Mouse (Mus musculus) CD4-positive, CD25-positive, alpha-beta regulatory T cell, adult 4 months (primary cell): ENCODE measurements at regions not wholly inside any gene's neighbourhood (a gene's known extent, or its start where the extent isn't known, plus 50 kb on each side); places are given as distances from the start of the nearest gene placed in this dataset.
"Not testable (repeated sequence)": the region's sequence is repeated elsewhere in the genome, so short reads cannot be mapped to it uniquely, and the experiment has no call there.

Source experiments
- ATAC-seq: one replicate; pipeline ENCODE4 v1.8.0; 2017

DNA sequence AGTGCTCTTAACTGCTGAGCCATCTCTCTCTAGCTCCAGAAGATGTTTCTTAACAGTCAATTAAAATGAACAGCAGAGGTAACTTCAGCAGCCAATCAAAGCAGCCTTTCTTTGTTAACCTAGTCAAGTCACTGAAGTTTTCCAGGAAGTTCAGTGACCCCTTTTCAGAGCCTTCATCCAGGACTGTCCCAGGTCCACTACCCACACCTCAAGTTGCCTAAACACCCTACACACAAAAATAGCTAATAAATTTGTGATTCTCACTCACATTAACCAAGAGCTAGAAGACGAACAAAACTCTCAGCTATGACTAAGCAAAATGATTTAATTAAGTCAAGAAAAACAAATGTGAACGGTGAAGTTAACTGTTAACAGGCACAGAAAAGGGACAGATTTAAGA, 214.0 kb upstream of the Smim15 start:
- no peak for ATAC-seq

DNA sequence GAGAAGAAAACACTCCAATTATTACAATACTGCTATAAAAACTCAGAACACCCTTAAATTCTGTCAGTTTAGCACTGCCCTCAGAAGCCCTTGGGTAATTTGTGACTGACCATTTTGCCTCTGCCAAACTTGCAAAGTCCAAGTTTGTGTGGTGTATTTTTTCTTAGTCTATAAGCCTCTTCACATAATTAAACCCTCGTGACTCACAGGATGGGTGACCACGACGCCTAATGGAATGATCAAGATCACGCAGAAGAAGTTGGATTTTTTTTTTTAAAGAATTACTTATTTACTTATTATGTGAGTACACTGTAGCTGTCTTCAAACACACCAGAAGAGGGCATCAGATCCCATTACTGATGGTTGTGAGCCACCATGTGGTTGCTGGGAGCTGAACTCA, 214.4 kb upstream of the Smim15 start:
- no peak for ATAC-seq

- peak; percentile 90 for ATAC-seq
Measured at GRCm38 (mm10) chr13:107825636-107826035, 218.6 kb upstream of the Smim15 start.

DNA sequence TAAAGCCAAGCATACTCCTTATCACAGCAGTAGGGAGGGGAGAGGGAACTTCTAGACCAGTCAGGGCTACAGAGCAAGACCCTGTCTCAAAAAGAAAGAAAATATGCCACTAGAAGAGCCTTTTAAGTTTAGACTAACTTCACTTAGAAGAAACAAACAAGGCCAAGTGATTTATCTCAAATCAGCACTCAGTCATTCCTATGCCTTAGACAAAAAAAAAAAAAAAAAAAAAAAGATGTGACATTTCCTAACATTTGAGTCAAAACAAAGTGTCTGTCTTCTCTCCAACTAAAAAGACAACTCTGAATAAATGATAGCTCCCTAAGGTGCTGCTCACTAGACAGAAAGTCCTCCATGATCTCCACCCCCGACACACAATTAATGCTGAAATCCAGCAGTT, 220.9 kb upstream of the Smim15 start:
- no peak for ATAC-seq

DNA sequence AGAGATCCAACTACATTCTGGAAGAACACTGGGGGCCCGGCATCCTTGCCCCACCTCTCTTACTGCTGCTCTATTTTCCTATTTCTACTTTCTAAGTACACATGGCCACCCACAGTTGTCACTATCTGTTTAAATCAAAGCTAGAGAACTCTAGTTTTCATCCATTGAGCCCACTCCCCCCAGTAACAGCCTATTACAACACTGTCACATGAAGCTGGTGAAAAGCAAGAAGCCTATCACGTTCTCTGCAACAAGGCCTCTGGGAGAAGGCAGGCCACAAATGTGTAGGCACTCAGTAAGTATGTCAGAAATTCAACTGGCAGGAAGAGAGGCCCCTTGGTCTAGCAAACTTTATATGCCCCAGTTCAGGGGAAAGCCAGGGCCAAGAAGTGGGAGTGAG, 222.0 kb upstream of the Smim15 start:
- ATAC-seq, result no peak

- ATAC-seq, result no peak
Measured at GRCm38 (mm10) chr13:107813562-107814161, 230.6 kb upstream of the Smim15 start.

DNA sequence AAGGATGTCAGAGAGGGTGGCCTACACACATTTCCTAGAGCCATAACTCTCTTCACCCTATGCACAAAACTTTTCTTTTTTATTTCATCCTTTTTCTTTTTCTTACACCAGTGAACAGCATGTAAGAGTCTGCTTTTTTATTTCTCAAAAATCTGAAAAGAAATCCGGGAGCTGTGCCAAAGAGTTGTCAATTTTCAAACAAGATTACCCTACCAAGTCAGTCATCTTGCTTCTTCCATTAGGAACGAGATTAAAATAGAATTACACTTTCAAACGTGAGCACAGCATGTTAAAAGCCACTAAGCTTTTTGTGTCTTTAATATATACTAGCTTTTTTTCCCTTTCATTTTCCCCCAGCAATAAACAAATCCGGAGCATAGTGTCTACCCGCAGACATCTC, 232.2 kb upstream of the Smim15 start:
- no peak for ATAC-seq

DNA sequence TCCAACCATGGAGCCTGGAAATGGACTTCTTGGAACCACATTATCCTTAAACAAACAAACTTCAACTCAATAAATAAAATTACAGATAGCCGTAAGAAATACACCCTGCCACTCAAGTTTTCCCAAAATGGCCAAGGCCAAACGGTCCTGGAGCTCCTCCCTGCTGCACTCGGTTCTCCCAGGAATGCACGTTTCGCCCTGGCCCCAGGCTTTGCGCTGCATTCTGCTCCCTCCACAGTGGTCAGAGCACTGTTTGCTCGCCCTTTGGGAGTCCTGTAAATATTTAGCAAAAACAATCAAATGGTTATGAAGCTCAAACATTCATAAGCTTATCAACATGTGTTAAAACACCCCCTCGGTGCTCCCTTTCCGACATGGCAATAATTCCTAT, 233.4 kb upstream of the Smim15 start:
- ATAC-seq, result no peak

- ATAC-seq, result no peak
Measured at GRCm38 (mm10) chr13:107810060-107810801, 234.0 kb upstream of the Smim15 start.

GRCm38 (mm10) chr13:107808961-107809360, 235.3 kb upstream of the Smim15 start:
- ATAC-seq, result no peak

DNA sequence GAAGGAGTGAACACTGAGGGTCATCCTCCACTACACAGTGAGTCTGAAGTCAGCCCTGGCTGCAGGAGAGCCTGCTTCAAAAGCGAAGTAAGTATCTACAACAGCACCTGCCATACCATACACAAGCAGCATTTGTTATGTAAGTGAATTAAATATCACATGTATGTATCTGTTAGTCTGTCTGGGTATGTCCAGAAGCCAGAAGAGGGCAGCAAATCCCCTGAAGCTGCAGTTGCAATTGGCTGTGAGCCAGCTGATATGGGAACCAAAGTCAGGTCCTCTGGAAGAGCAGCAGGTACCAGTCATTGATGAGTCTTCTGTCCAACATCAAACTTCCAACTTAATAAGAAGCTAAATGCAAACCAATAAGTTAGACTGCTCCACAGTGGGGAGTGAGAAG, 239.8 kb upstream of the Smim15 start:
- no peak for ATAC-seq

DNA sequence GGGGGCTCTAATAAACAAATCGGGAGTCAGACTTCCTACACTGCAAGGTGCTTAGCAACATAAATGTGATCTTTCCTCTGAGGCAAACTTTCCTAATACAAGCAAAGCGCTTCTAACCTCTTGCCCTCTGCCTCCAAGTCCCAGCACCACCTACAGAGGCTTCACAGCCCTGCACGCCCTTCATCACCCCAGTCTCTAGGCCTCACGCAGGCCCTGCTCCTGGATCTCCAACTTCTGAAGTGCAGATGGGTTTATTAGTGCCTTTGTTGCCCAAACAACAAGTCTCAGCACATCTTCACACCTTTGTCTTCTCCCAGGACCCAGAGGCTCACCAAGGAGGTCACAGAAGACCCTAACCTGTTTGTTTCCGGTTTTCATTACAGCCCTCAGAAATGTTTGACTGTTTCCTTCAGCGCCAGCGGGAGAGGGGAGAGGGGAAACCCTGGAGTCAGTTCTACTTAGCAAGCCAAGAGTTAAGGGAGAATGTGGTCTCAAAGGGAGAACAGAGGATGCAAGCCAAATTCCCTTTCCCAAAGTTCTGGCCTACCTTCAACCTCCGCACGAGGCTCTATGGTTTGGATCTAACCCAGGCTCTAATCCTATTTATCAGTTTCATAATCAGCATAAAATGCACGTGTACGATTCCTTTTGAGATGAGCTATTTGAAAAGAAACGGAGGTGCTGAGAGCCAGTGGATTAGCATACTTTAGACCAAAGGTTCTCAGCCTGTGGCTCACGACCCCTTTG, 244.9 kb upstream of the Smim15 start:
- ATAC-seq, result no peak

DNA sequence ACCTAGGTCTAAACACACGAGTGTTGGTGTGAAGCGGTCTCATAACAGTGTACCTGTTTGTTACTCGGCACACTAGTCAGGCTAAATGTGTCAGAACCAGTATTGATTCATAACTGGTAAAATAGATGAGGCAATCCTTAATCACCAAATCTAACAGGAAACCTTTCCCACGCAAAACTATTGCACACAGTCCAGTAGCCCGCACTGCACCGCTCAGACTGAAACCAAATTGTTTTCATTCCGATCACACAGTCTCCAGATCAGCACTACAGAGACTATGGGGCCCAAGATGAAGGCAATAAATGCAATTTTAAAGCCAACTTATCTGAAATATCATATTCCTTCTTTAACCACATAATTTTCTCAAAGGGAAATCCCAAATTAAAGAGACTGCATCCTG, 246.1 kb upstream of the Smim15 start:
- ATAC-seq, result peak; percentile 77

GRCm38 (mm10) chr13:107795516-107795915, 248.7 kb upstream of the Smim15 start:
- no peak for ATAC-seq

GRCm38 (mm10) chr13:107791770-107792169, 252.5 kb upstream of the Smim15 start:
- no peak for ATAC-seq

DNA sequence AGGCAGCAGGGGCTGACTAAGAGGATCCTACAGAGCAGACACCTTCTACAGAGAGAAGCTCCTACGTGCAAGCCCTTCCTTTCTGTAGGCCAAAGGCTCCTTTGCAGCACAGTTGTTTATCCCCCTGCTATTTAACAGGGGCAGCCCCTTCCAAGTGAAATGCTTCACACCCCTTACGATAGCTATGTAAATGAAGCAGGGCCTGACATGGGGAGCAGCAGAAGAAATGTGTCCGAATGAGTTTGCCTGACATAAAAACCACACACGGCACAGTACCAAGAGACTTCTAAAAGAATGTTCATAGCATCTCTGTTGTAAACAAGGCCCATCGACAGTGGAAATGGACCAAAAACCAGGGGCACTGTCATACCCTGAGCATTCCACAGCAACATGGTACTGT, 259.3 kb upstream of the Smim15 start:
- peak; percentile 67 for ATAC-seq

DNA sequence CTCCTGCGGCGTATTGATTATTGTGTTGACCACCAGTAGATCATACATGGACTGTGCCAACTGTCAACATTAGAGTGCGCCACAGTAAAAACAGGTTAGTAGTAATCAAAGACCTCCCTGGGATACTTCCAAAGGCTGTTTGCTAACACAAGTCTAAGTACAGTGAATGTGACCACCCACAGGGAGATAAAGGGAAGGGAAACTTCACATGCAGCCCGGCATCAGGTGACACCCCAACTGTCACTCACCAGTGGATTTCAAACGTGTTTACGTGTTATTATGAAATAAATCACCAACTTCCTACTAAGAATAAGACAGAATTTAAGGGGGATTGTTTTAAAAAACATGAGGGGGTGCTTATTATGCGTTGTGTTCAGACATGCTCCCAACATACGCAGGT, 262.5 kb upstream of the Smim15 start:
- ATAC-seq, result no peak

- no peak for ATAC-seq
Measured at GRCm38 (mm10) chr13:107781221-107781620, 263.0 kb upstream of the Smim15 start.

DNA sequence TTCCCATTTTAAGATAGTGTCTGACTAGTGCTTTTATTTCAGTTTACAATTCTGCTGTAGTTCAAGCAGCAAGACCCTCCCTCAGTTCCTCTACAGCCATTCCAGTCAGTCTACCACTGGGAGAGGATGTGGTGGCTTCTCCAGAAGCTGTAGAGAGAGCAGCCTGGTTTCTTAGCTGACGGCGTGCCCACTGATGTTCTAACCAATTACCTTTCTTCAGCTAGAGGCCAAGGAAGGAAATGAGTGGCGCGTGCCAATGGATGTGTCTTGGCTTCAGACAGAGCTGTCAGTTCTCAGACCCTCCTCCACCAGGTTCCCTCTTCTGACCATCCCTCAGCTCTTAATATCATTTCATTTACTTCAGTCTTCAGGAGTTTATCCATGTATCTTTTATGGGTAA, 264.7 kb upstream of the Smim15 start:
- no peak for ATAC-seq

- not testable (repeated sequence) for ATAC-seq
Measured at GRCm38 (mm10) chr13:107774499-107774898, 269.7 kb upstream of the Smim15 start.

DNA sequence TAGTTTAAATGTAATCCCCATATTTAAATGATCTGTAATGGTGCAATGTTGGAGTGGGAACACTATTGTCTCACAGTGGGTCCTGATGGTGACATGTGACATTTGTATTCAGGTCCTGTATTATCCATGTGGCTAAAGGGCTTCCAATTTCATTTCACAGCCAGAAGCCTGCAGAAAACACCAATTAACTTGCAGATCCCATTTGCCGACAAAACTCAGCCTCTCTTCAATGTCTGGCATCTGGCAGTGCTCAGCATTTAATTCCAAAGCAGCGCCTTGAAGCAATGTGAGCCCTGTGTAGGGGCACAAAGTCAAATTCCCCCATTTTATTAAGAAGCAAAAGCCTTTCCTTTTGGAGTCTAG, 277.0 kb upstream of the Smim15 start:
- no peak for ATAC-seq

- no peak for ATAC-seq
Measured at GRCm38 (mm10) chr13:107766397-107767261, 277.6 kb upstream of the Smim15 start.

DNA sequence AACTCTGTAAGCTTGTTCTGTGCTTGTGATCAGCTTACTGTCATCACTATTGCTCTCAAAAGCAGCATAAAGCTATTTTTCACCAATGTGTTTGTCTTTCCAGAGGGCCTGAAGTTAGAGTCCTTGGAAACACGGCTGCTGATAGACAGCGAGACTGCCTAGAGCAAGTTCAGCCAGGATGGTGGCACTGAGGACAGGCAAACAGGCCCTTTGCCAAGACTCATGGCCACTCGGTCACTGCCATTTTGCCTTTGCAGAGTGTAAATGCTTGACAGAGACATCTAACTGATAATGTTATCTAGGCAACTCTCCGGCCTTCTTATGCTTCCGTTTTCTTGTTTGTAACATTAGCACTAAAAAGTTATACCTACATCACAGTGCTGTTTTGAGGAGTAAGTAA, 280.3 kb upstream of the Smim15 start:
- ATAC-seq, result no peak
